Mouse (Mus musculus): ENCODE results near the gene Phf20. TPM values are rescaled to one million over a fixed set of nuclear protein-coding genes. Genes with fewer than 3 reads are reported as not detected.

Gene Phf20
- polyA plus RNA-seq, 2 experiments, result 19.5 to 69.0 TPM

- Histone ChIP-seq H3K27me3 (ENCODE audit: control insufficient read depth, insufficient read depth, low read length) (no peaks in the 10 kb centered on the region), H3K9me3 (ENCODE audit: control insufficient read depth, low read length) (no peaks in the 10 kb centered on the region), H3K9ac (ENCODE audit: low read depth, low read length, severe bottlenecking) (no peak overlapping the region), H3K36me3 (ENCODE audit: control insufficient read depth, insufficient read depth, low read length) (peaks cover 41% of the 10 kb centered on the region), H3K4me2 (replicated peaks; ENCODE audit: low read depth, low read length, severe bottlenecking) (no peak overlapping the region), H3K27ac (replicated peaks; ENCODE audit: low read depth, low read length) (no peak overlapping the region), H3K4me3 (replicated peaks; ENCODE audit: low read length) (no peak overlapping the region), H3K4me1 (ENCODE audit: control insufficient read depth, insufficient read depth, low read length) (no peaks in the 10 kb centered on the region)
- no peak for ATAC-seq (ENCODE audit: low FRiP score, low read depth)
- no peak for DNase-seq (ENCODE audit: low spot score)
- no peak for TF ChIP-seq POLR2A (IDR thresholded peaks at IDR 0.05; ENCODE audit: borderline replicate concordance, extremely low read depth, insufficient read depth, insufficient read length)
- 93% methylated on average over 4 of the region's 4 CpGs for WGBS
Measured at GRCm38 (mm10) chr2:156235847-156236246, 39.6 kb downstream of the Phf20 start.

- 83% methylated on average over 2 of the region's 2 CpGs for WGBS
- Histone ChIP-seq H3K4me1 (ENCODE audit: control insufficient read depth, insufficient read depth, low read length) (no peaks in the 10 kb centered on the region), H3K27ac (replicated peaks; ENCODE audit: low read depth, low read length) (no peak overlapping the region), H3K4me3 (replicated peaks; ENCODE audit: low read length) (no peak overlapping the region), H3K4me2 (replicated peaks; ENCODE audit: low read depth, low read length, severe bottlenecking) (no peak overlapping the region), H3K27me3 (ENCODE audit: control insufficient read depth, insufficient read depth, low read length) (no peaks in the 10 kb centered on the region), H3K9me3 (ENCODE audit: control insufficient read depth, low read length) (no peaks in the 10 kb centered on the region), H3K36me3 (ENCODE audit: control insufficient read depth, insufficient read depth, low read length) (peaks cover 47% of the 10 kb centered on the region), H3K9ac (ENCODE audit: low read depth, low read length, severe bottlenecking) (no peak overlapping the region)
- DNase-seq (ENCODE audit: low spot score), result no peak
- ATAC-seq (ENCODE audit: low FRiP score, low read depth), result no peak
- TF ChIP-seq POLR2A (IDR thresholded peaks at IDR 0.05; ENCODE audit: borderline replicate concordance, extremely low read depth, insufficient read depth, insufficient read length), result no peak
Measured at GRCm38 (mm10) chr2:156241662-156242061, 45.4 kb downstream of the Phf20 start.

GRCm38 (mm10) chr2:156243011-156243410, 46.7 kb downstream of the Phf20 start:
- no peak overlapping the region for H3K9ac ChIP-seq (ENCODE audit: low read depth, low read length, severe bottlenecking)
- WGBS, result 93% methylated on average over 8 of the region's 8 CpGs
- no peak for DNase-seq (ENCODE audit: low spot score)
- H3K4me2 ChIP-seq (replicated peaks; ENCODE audit: low read depth, low read length, severe bottlenecking), result no peak overlapping the region
- no peak overlapping the region for H3K27ac ChIP-seq (replicated peaks; ENCODE audit: low read depth, low read length)
- no peak overlapping the region for H3K4me3 ChIP-seq (replicated peaks; ENCODE audit: low read length)
- H3K36me3 ChIP-seq (ENCODE audit: control insufficient read depth, insufficient read depth, low read length), result peaks cover 59% of the 10 kb centered on the region
- no peaks in the 10 kb centered on the region for H3K9me3 ChIP-seq (ENCODE audit: control insufficient read depth, low read length)
- H3K4me1 ChIP-seq (ENCODE audit: control insufficient read depth, insufficient read depth, low read length), result no peaks in the 10 kb centered on the region
- ATAC-seq (ENCODE audit: low FRiP score, low read depth), result no peak
- no peak for TF ChIP-seq POLR2A (IDR thresholded peaks at IDR 0.05; ENCODE audit: borderline replicate concordance, extremely low read depth, insufficient read depth, insufficient read length)
- H3K27me3 ChIP-seq (ENCODE audit: control insufficient read depth, insufficient read depth, low read length), result no peaks in the 10 kb centered on the region

GRCm38 (mm10) chr2:156247599-156247998, 51.3 kb downstream of the Phf20 start:
- H3K27me3 ChIP-seq (ENCODE audit: control insufficient read depth, insufficient read depth, low read length), result no peaks in the 10 kb centered on the region
- H3K9me3 ChIP-seq (ENCODE audit: control insufficient read depth, low read length), result no peaks in the 10 kb centered on the region
- ATAC-seq (ENCODE audit: low FRiP score, low read depth), result no peak
- no peak overlapping the region for H3K9ac ChIP-seq (ENCODE audit: low read depth, low read length, severe bottlenecking)
- H3K36me3 ChIP-seq (ENCODE audit: control insufficient read depth, insufficient read depth, low read length), result peaks cover 59% of the 10 kb centered on the region
- DNase-seq (ENCODE audit: low spot score), result no peak
- no peak for TF ChIP-seq POLR2A (IDR thresholded peaks at IDR 0.05; ENCODE audit: borderline replicate concordance, extremely low read depth, insufficient read depth, insufficient read length)
- H3K4me1 ChIP-seq (ENCODE audit: control insufficient read depth, insufficient read depth, low read length), result no peaks in the 10 kb centered on the region
- no peak overlapping the region for H3K4me2 ChIP-seq (replicated peaks; ENCODE audit: low read depth, low read length, severe bottlenecking)
- no peak overlapping the region for H3K4me3 ChIP-seq (replicated peaks; ENCODE audit: low read length)
- H3K27ac ChIP-seq (replicated peaks; ENCODE audit: low read depth, low read length), result no peak overlapping the region

- no peaks in the 10 kb centered on the region for H3K9me3 ChIP-seq (ENCODE audit: control insufficient read depth, low read length)
- no peaks in the 10 kb centered on the region for H3K4me1 ChIP-seq (ENCODE audit: control insufficient read depth, insufficient read depth, low read length)
- H3K27ac ChIP-seq (replicated peaks; ENCODE audit: low read depth, low read length), result no peak overlapping the region
- no peak for TF ChIP-seq POLR2A (IDR thresholded peaks at IDR 0.05; ENCODE audit: borderline replicate concordance, extremely low read depth, insufficient read depth, insufficient read length)
- H3K36me3 ChIP-seq (ENCODE audit: control insufficient read depth, insufficient read depth, low read length), result peaks cover 58% of the 10 kb centered on the region
- no peak overlapping the region for H3K4me3 ChIP-seq (replicated peaks; ENCODE audit: low read length)
- no peak overlapping the region for H3K9ac ChIP-seq (ENCODE audit: low read depth, low read length, severe bottlenecking)
- no peak for DNase-seq (ENCODE audit: low spot score)
- ATAC-seq (ENCODE audit: low FRiP score, low read depth), result no peak
- no peak overlapping the region for H3K4me2 ChIP-seq (replicated peaks; ENCODE audit: low read depth, low read length, severe bottlenecking)
- no peaks in the 10 kb centered on the region for H3K27me3 ChIP-seq (ENCODE audit: control insufficient read depth, insufficient read depth, low read length)
Measured at GRCm38 (mm10) chr2:156250761-156251160, 54.5 kb downstream of the Phf20 start.

- TF ChIP-seq POLR2A (IDR thresholded peaks at IDR 0.05; ENCODE audit: borderline replicate concordance, extremely low read depth, insufficient read depth, insufficient read length), result no peak
- Histone ChIP-seq H3K9me3 (ENCODE audit: control insufficient read depth, low read length) (no peaks in the 10 kb centered on the region), H3K27me3 (ENCODE audit: control insufficient read depth, insufficient read depth, low read length) (no peaks in the 10 kb centered on the region), H3K36me3 (ENCODE audit: control insufficient read depth, insufficient read depth, low read length) (peaks cover 56% of the 10 kb centered on the region), H3K4me2 (replicated peaks; ENCODE audit: low read depth, low read length, severe bottlenecking) (no peak overlapping the region), H3K4me3 (replicated peaks; ENCODE audit: low read length) (no peak overlapping the region), H3K4me1 (ENCODE audit: control insufficient read depth, insufficient read depth, low read length) (no peaks in the 10 kb centered on the region), H3K9ac (ENCODE audit: low read depth, low read length, severe bottlenecking) (no peak overlapping the region), H3K27ac (replicated peaks; ENCODE audit: low read depth, low read length) (no peak overlapping the region)
- WGBS, result 81% methylated on average over 1 of the region's 1 CpGs
- ATAC-seq (ENCODE audit: low FRiP score, low read depth), result no peak
- no peak for DNase-seq (ENCODE audit: low spot score)
Measured at GRCm38 (mm10) chr2:156251291-156251690, 55.0 kb downstream of the Phf20 start.

Data from limb, embryonic 14.5 days (tissue).